Mouse (Mus musculus) testis, adult 2 months (tissue): ENCODE measurements around the gene Nkx6-2. TPM values are rescaled to one million over a fixed set of nuclear protein-coding genes. Genes with fewer than 3 reads are reported as not detected.

Source experiments
- H3K27ac ChIP-seq: fragments of 200-500 bp; 2 replicates; pipeline ENCODE4 v1.5.1; 2012; ENCODE audit warnings: low read depth, low read length; ENCODE audit not compliant: control insufficient read depth, insufficient read depth
- H3K27me3 ChIP-seq: fragments of 200-500 bp; 2 replicates; pipeline ENCODE4 v1.6.1; 2012; ENCODE audit warnings: mild to moderate bottlenecking, low read length, moderate library complexity; ENCODE audit not compliant: control insufficient read depth, insufficient read depth
- H3K36me3 ChIP-seq: fragments of 200-500 bp; 2 replicates; pipeline ENCODE4 v1.6.1; 2012; ENCODE audit warnings: mild to moderate bottlenecking, low read length; ENCODE audit not compliant: control insufficient read depth, insufficient read depth
- H3K4me1 ChIP-seq: fragments of 200-500 bp; 2 replicates; pipeline ENCODE4 v1.6.1; 2012; ENCODE audit warnings: low read length; ENCODE audit not compliant: control insufficient read depth, insufficient read depth
- H3K4me3 ChIP-seq: fragments of 200-500 bp; 2 replicates; pipeline ENCODE4 v1.5.1; 2012; ENCODE audit warnings: low read depth, mild to moderate bottlenecking, low read length, moderate library complexity, mixed read lengths; ENCODE audit not compliant: control insufficient read depth
- CTCF ChIP-seq: fragments of 200-500 bp; IDR thresholded peaks from 2 replicates; pipeline ENCODE4 v1.5.1; 2012; ENCODE audit warnings: low read depth, mild to moderate bottlenecking, inconsistent platforms, low read length, moderate library complexity; ENCODE audit not compliant: control insufficient read depth, insufficient read depth, insufficient replicate concordance
- POLR2A ChIP-seq: fragments of 200-500 bp; IDR thresholded peaks from 2 replicates; pipeline ENCODE4 v1.6.1; 2012; ENCODE audit warnings: low read depth, mild to moderate bottlenecking, inconsistent platforms, low read length, moderate library complexity; ENCODE audit not compliant: control insufficient read depth
- polyA plus RNA-seq: library from polyadenylated mRNA; depleted of rRNA; stranded (reverse); fragments of >200 nt; gene quantifications from 2 replicates; pipeline ENCODE4 v1.2.3, GENCODE M21; 2012; rRNA removed

Nkx6-2 gene
- polyA plus RNA-seq, 1 experiment: 14.5 TPM

- Histone ChIP-seq H3K4me1 (no peaks in the 10 kb centered on the region), H3K27ac (no peak overlapping the region), H3K27me3 (no peaks in the 10 kb centered on the region), H3K36me3 (no peaks in the 10 kb centered on the region), H3K4me3 (no peak overlapping the region)
- TF ChIP-seq POLR2A: no peak
- no peak for TF ChIP-seq CTCF
Observed at GRCm38 (mm10) chr7:139536831-139537230, 45.8 kb downstream of the Nkx6-2 start.

DNA sequence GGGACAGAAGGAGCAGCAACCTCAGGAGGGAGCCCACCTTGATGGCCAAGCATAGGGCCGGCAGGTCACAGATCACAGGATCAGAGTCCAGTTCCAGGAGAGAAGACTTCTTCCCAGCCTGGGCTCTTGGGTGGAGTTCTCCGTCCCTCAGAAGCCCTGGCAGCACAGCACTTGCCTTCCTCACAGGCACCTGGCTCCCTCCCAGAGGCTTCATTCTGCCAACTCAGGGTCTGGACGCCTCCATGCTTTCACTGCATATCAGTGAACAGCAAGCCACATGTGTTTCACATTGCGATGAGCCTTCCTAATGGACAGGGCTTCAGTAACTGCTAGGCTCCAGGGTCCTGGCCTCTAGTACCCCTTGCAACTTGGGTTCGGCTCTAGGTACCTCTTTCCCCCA lies 46.3 kb downstream of the Nkx6-2 start:
- no peak overlapping the region for H3K4me3 ChIP-seq
- no peak overlapping the region for H3K27ac ChIP-seq
- H3K36me3 ChIP-seq: no peaks in the 10 kb centered on the region
- H3K27me3 ChIP-seq: no peaks in the 10 kb centered on the region
- no peaks in the 10 kb centered on the region for H3K4me1 ChIP-seq
- TF ChIP-seq CTCF: no peak
- TF ChIP-seq POLR2A: no peak

- TF ChIP-seq POLR2A (no peak), CTCF (no peak)
- Histone ChIP-seq H3K4me3 (no peak overlapping the region), H3K4me1 (no peaks in the 10 kb centered on the region), H3K27me3 (no peaks in the 10 kb centered on the region), H3K36me3 (no peaks in the 10 kb centered on the region), H3K27ac (no peak overlapping the region)
Observed at GRCm38 (mm10) chr7:139531428-139531801, 51.2 kb downstream of the Nkx6-2 start.

DNA sequence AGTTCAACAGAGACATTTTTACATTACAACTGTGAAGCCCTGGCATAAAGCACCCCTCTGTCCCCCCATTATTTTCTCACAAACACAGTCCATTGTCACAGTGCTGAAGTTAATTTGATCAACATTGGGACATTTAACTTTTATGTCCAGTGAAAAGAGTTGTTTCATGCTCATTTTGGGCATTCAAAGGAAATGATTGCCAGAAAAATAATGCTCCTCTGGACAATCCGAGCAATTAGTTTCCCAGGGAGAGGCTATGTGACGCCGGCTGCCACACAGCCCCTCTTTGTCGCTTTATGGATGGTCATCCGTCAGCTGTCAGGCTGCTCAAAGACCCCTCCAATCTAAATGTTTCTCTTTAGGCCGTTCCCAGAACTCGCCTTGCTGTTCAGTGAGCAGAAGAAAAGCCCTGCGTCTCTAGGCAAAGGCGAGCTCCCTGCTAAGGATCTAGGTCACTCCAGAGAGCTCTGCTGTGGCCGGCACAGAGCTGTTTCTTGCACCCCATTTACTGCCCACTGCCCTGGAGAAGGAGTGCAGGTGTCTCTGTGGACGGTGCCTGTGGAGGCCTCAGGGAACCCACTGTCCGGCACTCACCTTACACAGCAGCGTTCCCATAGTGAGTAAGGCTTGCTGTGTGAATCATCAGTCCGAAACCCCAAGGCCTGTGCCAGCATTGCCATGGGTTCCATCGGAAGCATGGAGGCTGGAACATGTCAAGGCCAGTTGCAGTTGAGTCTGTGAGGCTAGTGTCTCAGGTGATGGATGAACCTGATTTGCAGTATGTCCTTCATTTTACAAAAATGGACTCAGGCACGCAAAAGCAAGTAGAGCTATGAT lies 51.8 kb downstream of the Nkx6-2 start:
- TF ChIP-seq POLR2A (no peak), CTCF (no peak)
- Histone ChIP-seq H3K27ac (no peak overlapping the region), H3K27me3 (no peaks in the 10 kb centered on the region), H3K4me3 (no peak overlapping the region), H3K36me3 (no peaks in the 10 kb centered on the region), H3K4me1 (no peaks in the 10 kb centered on the region)

Other genes starting within 250 kb of the Nkx6-2 start
- 37.9 and 41.4 TPM in 2 replicates for gene Inpp5a, start 193.7 kb downstream of the Nkx6-2 start, polyA plus RNA-seq
- gene Cfap46, start 101.0 kb upstream of the Nkx6-2 start, polyA plus RNA-seq: 93.5 and 94.6 TPM in 2 replicates